Mouse (Mus musculus) frontal cortex, adult 2 months (tissue): ENCODE data around the gene Ncor2. TPM values are rescaled to one million over a fixed set of nuclear protein-coding genes. Genes with fewer than 3 reads are reported as not detected.

Experiments used
- DNase-seq, 2 experiments: peaks; one replicate each; pipeline ENCODE4 v3.0.0; 2022; ENCODE audit warnings: low spot score in 1 of 2; ENCODE audit errors: extremely low spot score in 1 of 2
- polyA plus RNA-seq: library from polyadenylated mRNA; depleted of rRNA; stranded (reverse); fragments of >200 nt; gene quantifications from 2 replicates; pipeline ENCODE4 v1.2.3, GENCODE M21; 2012

The Ncor2 gene
- polyA plus RNA-seq, 1 experiment: 115 TPM

DNA sequence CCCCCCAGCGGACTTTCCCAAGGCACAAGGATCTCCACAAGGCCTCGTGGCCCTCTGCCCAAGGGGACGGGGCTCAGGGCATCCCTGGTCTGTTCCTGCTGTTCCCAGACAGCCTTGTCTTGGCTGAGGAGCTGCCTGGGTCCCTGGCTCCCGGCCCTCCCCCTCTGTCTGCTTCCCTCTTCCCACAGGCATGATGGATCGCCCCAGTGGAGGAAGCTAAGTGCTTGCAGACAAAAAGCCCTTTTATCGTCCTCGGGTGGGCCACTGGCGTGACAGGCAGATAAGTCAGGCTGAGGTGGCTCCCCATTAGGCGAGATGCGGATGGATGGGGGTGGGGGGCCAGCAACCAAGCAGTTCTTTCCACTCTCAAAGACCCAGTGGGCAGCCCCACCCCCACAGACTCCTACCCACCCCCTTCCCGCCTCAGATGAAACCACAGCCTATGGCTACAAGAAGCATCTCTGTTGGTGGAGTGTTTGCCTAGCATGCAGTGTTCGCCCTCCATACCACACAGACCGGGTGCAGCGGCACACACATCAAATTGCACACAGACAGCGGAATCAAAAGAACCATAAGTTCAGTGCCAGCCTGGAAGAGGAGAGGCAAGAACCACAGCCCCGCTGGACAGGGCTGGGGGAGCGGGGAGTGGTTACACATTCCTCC is 27.0 kb downstream of the Ncor2 start:
- DNase-seq: no peak

DNA sequence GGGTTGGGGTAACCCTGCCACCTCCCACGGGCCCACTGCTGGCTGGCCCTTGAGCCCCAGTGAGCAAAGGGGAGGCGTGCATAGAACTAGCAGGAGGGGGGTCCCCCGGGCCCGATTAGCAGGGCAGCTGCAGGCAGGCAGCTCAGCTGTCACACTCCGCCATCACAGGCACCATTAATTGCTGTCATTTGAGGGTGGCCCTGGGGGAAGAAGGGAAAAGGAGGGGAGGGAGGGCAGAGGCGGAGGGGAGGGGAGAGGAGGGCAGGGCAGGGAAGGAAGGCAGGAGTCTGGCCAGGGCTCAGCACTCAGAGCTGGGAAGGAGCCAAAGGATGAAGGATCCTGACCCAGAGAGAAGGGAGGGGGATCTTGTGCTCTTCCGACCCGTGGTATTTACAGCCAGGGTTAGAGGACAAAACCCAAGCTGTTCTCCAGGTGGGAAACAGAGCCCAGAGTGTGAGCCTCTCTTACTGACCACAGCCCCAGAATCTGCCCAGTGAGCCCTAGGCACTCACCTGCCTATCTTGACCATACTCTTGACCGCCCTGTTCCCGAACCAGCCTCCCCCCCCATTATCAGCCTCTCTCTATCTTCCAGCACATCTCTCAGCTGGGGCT is 28.0 kb downstream of the Ncor2 start:
- no peak for DNase-seq

DNA sequence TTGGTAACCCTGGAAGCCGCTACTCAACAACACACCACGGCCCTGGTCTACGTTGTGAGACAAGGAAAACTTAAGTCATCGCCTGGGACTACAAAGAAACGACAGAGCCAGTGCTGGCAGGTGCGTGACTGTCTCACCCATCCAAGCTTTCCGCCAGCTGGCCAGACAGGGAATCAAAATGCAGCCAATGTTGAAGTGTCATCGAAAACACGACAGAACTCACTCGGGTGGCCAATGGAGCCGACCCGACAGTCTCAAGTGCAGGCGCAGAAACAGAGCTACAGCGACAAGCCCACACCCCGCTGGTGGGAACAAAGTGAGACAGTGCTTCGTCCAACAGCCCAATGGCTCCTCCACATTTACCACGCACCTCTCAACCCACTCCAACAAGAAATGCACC is 29.9 kb downstream of the Ncor2 start:
- DNase-seq: no peak

DNA sequence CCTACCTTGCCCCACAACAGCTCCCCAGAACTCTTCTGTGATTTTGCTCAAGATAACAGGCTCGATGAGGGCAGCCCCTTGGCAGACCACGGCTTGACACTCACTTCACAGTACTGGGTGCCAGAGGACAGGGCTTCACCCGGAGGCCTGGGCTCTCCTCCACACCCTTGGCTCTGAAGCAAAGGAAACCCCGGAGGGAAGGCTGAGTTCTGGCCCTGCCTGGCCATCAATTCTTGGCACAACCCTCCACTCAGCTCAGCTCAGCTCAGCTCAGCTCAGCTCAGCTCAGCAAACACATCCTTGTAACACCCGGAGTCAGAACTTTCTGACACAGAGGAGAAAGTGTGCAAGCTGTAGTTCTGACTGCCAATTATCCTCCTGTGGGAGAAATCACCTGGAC is 30.3 kb downstream of the Ncor2 start:
- no peak for DNase-seq

DNA sequence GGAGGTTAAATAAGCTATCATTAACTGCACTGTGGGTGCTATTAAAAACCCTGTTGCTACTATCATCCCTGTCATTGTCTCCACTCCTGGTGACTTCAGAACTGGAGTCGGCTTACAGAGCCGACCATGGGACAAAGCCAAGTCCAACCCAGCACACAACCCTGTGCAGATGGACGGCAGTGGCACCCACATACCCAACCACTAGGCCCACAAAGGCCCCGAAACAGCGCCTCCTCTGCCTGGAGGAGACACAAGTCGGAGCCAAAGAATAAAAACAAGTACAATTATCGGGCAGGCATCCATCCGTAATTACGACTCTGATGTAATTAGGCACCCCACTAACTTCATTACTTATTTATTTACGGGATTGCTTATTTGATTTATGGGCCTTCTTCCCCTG is 30.8 kb downstream of the Ncor2 start:
- no peak for DNase-seq

DNA sequence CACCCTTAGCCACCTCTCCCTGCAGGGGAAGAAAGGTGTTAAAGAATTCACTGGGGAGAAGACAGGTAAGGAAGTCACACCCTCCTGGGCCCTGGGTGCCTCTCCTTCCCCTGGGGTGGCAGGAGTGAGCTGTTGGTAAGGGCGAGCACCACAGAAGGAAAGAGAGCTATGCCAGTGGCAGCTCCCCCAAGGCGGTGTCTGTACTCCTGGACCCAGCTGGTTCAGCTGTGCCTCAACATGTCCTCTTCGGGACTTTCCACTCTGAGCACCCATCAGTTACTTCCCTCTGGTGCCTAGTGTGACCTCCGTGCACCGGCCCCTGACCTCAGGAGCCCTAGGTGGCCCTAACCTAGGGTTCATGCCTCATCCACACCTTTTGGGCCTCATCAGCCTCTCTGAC is 31.9 kb downstream of the Ncor2 start:
- no peak for DNase-seq

DNA sequence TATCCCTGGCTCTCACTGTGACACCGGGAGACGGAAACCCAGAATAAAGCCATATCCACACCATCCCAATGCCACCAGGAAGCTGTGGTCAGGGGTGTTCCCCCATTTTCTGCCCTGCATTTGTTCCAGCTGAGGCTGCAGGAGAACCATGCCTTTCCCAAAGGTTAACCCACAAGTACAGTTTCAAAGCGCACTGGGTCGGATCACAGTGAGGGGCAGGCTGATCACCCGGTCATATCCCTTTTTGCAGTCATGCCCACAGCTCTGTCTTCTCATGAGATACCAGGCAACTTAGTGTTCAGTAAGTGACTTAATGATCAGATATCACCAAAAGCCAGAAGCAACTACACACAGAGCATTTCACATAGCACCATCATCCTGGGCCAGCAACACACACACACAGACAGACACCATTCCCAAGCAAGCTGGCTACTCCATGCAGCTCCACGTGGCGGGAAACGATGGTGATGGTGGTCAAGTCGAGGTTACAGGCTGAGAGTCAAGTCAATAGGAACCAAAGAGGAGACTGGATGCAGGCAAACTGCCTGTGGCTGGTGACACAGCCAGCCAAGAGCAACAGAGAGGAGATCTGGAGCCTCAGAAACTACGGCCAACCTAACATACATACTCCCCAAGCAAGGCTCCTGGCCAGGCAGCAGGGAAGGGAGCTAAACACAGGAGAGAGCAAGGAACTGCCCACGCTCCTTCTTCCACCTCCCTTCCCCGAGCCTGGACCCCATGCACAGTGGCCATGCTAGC is 35.7 kb downstream of the Ncor2 start:
- no peak for DNase-seq

DNA sequence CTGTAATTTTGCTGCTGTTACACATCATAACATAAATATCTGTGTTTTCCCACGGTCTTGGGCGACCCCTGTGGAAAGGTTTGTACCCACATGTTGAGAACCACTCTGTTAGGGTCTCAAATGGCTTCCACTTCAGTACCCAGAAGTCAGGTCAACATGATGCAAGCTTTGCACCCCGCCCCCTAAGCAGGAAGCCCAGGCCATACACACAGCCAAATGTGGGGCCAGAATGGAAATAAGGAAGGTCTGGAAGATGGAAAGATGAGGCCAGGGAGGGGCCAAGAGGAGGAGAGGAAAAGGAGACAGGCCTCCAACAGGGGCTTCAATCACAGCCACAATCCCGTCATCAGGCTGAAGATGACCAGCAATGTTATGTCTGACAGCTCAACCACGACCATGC is 37.1 kb downstream of the Ncor2 start:
- no peak for DNase-seq

DNA sequence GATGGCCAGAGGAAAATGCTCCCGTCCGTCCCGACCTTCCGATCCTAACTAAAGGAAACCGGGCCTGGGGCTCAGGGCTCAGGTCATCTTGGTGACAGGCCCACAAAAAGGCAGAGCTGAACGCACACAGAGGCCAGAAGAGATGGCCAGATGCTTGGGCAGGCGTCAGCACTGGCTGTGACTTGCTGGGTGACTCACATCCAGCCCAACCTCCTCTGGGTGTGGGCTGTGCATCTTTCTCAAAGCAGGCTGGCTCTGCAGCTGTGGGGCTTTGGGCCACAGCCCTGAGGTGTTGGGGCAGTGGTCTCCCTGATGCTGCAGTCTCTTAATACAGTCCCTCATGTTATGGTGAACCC is 37.5 kb downstream of the Ncor2 start:
- peak in 1 of 2 experiments; percentile 74 for DNase-seq

DNA sequence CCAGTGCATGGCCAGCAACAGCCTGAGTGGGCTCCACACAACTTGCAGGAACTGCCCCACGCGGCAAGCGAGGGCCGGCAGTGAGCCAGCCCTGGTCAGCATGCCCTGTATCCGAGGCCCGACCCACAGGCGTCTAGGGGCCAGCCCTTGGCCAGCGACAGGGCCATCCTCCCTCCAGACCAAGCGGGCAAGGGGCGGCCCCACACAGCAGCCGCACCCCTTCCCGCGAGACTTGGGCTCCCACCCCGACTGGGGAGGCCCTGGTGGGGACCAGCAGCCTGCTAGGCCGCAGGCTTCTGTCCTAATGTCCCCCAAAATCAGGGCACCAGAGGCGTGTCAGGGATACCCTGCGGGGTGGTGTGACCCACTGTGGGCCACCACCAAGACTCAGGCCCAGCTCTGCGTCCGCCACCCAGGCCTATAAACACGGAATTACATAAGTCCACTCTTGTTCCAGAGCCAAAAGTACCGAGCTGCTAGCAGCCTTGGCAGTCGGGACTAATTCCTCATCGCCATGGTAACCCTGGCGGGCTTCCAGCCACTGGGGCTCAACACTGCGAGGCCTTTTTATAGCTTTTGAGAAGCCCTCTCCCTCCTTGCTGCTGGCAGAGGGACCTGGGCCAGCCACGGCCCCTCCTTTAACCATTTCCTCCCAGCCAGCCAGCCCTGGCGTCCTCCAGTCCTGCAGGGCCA is 38.0 kb downstream of the Ncor2 start:
- DNase-seq: peak; percentile 98 to 100

DNA sequence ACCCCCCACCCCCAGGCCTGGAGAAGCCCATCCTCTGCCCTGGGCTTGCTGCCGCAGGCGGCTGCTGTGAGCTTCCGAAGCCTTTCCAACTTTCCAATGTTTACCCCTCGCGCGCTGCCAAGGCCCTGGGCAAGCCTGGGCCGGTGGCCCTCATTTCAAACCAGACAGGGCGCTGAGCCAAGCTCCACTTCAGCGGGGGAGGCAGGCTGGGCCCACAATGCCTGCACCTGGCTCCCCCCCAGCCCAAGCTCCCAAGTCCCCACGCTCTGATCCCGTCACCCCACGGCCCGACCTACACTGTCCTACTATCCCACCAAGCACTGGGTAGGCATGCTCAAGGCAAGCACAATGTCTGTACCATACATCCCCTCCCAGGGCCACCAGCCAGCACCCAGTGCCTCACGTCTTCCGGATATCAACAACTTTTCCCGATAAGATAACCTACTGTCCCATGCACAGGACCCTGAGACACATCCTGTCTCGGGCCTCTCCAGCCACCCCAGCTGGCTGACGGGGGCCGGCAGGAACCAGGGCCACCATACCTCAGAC is 38.8 kb downstream of the Ncor2 start:
- DNase-seq: peak in 1 of 2 experiments; percentile 80

DNA sequence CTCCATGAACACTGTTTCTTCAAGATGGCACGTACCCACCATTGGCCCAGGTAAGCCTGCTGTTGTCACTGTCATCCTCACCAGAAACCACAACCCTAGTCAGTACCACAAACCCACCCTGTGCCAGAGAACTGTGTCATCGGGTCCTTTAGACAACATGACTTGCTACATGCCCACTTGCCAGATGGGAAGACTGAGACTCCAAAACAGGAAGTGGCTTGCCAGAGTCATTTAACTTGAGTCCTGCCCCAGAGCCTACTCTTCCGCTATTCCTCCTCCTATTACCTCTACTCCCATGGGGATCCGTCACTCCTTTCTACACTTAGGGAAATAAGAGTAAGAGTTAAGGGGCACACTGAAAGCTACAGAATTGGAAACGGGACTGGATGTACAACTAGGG is 39.4 kb downstream of the Ncor2 start:
- DNase-seq: no peak

DNA sequence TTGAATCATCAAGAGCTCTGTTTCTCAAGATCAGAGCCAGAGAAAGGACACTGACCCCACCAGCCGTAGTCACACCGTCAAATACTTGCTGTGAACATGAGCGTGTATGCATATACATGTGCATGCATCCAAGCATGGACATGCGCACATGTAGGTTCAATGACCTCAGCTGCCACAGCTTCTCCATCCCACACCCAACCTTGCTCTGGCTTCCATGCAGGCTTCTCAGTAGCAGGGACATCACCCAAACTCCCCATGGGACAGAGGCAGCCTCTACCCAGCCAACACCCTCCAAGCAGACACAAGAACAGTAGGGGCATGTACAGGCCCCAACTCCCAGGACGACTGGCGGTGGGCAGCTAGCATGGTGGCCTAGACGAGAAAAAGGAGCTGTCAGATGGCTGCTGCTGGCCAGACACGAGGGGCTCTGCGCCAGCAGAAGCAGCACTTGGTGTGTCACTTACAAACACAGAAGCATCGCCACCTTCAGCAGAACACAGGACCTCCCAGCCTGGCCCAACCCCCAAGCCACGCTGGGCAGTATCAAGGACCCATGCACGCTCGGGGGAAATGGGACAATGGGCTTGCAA is 40.1 kb downstream of the Ncor2 start:
- DNase-seq: no peak

DNA sequence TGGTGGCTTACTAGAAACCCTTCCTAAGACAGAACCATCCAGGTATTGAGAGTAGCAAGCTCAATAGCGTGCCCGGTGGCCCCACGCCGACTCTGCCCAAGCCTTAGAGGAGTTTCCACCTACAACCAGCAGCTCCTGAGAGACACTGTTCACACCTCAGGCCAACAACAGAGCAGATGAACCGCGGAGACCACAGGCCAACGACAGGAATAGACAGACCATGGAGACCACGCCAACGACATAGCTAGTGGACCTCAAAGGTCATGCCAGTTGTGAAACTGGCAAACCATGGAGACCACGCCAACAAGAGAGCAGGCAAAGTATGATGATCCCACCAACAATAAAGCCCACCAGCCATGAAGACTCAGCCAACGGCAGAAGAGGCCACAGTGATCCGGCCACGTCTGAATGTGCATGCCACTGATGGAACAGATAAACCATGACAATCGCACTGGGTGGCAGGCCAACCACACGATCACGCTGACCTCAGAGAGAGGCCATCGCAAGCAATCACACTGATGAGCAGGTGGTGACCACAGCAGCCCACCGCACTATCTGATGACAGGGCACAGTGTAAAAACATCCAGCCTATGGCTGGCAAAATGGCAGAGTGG is 41.2 kb downstream of the Ncor2 start:
- DNase-seq: no peak

DNA sequence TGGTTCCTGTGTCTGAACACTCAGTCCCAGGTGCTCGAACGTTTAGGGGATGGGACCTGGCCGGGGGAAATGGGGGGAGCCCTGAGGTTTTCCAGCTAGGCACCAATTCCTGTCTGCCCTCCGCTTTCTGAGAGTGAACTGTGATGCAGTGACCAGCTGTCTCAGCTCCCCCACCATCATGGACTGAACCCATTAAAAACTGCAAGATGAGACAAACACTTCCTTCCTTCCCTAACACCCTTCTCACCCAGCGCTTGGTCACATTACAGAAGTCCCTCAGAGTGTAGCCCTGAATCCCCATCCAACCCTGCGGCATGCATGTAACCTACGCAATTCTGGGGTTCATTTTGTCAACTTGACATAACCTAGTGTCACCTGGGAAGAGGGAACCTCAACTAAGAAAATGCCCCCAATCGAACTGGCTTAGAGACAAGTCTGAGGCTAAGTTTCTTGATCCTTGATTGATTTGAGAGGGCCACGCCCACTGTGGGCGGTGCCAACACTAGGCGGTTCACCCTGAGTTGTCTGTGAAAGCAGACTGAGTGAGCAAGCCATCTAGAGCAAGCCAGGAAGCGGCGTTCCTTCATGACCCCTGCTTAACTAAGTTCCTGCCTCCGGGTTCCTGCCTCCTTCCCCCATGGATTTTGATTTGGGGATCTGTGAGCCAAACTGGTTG is 41.9 kb downstream of the Ncor2 start:
- no peak for DNase-seq

DNA sequence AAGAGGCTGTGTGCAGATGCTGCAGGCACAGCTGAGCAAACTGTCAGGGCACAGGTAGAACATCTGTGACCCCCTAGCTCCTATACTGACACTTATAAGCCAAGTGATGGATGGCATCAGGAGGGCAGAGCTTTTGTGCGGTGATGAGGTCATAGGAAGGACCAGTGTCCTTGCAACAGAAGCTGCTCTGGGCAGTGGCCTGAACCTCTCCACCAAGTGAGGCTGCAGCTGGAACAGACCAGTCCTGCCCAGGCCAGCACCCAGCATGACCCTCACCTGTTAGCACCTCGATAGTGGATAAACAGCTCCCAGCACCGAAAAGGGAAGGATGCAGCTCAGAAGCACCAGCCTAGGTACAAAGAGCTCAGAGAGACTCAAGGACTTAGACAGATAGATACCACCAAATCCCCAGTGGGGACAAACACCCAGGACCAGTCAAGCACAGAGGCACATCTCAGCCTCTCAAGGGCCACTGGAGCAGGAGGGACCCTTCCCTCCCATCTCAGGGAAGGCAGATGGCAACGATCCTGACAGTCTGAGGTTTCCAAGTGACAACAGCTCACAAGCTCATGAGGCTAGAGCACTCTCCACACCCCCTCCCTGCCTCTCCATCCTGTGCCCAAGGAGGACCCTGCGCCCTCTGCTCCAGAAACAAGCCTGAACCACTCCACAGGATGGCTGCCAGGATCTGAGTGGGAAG is 42.6 kb downstream of the Ncor2 start:
- DNase-seq: no peak

DNA sequence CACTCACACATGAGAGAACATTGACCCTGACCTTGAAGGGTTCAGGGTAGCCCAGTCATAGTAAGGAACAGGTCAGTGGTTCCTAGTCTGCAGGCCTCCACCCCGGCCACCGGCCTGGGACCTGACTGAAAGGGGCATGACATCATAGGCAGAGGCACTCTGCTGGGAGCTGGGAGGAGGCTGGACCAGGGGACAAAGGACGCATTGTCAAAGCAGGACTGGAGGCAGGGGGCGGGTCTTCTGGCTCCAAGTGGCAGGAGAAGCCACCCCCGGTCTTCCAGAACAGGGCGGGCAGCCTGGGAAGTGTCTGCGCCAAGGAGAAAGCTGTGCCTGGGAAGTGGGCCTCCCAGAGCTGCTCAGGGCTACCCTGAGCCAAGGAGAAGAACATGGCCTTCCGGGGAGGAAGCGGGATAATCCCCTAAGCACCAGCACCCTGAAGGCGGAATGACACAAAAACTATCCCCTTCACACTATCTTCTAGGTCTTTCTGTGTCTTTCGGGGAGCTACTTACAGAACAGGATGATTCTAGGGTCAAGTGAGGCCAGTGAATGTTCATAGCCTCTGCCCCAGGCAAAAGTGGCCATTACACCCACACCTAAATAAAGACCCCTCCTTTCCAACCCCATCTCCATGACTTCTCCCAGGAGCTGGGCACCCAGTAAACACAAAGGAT is 44.1 kb downstream of the Ncor2 start:
- DNase-seq: peak; percentile 64 to 74

DNA sequence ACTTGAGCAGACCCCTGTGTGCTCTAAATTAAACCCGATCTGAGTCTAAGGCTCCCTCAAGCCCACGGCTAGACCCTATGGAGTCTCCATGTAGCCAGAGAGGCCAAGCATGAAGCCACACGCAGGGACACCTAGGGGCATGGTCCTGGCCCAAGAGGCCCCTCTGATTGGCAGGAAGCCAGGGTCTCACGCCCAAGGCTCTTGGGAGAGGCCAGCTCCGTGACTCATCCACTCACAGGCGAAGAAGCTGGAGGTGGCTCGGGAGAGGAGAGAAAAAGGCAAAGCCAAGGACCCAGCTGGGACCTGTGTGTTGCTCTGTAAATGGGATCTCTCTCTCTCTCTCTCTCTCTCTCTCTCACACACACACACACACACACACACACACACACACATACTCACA is 44.6 kb downstream of the Ncor2 start:
- no peak for DNase-seq

DNA sequence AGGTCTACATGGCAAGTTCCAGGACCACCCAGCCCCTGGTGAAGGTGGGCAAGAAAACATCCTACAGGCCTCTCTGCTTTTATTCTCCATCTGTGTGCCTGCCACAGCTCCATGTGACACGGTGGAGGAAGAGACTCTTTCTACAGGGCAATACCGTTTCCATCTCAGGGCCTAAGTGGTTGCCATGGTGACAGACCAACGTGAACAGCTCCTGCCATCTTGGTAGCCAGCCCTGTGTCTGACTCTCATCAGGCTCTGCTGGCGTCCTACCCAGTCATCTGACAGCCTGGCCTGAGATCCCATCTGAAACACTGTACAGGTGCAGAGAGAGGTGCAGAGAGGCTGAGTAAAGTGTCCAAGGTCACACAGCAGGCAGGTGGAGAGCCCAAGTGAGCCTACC is 45.4 kb downstream of the Ncor2 start:
- DNase-seq: no peak
